Mouse (Mus musculus) thymus, postnatal 14 days (tissue): ENCODE results near the gene Tmem265.

ENCODE experiments used
- DNase-seq: peaks from one replicate; pipeline ENCODE4 v3.0.0; 2021

The Tmem265 gene

GRCm38 (mm10) chr7:127561340-127561858 lies at the start of gene Tmem265:
TSS of gene Tmem265 (plus strand) at chr7:127561390.
- no peak for DNase-seq

- DNase-seq = peak; percentile 97
These were observed 49.4 kb upstream of the Tmem265 start, which contains the start of gene Srcap for GRCm38 (mm10) chr7:127511808-127512230. TSS of gene Srcap (plus strand) at chr7:127511983.

DNA sequence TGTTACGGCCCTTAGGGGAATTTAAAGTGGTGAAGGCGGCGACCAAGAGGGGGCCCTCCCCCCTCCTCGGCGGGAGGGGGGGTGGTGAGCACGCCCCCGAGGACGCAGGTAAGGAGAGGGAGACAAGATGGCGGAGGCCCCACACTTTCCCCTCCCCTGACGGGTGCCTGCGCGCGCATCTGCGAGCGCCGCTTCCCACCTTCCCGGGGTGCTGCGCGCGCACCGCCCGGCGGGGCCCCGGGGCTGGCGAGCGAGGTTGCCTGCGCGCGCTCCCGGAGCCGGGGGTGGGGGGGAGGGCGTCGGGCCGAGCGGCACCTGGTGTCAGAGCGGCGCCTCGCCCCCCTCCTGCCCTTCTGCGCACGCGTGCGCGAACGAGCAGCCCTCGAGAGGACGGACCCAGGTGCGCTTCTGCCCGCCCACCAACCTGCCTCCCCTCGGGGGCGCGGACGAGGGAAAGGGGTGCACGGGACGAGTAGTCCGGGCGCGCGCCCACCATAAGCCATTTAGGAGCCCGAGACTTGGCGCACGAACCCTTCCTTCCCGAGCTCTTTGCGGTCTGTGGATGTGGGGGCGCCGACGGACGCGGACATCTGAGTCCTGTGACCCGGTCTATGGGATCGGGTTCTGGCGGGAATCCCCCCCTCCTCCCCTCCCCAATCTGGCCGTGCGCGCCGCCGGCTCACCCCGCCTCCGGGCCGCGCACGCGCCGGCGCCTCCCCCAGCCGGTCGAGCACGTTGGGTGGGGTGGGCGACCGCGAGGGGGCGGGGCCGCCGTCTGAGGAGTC lies 48.8 kb upstream of the Tmem265 start:
- peak; percentile 98 for DNase-seq

- DNase-seq = peak; percentile 26
These were observed 48.2 kb upstream of the Tmem265 start for GRCm38 (mm10) chr7:127513016-127513390.

GRCm38 (mm10) chr7:127513781-127514180 lies 47.4 kb upstream of the Tmem265 start:
- no peak for DNase-seq

DNA sequence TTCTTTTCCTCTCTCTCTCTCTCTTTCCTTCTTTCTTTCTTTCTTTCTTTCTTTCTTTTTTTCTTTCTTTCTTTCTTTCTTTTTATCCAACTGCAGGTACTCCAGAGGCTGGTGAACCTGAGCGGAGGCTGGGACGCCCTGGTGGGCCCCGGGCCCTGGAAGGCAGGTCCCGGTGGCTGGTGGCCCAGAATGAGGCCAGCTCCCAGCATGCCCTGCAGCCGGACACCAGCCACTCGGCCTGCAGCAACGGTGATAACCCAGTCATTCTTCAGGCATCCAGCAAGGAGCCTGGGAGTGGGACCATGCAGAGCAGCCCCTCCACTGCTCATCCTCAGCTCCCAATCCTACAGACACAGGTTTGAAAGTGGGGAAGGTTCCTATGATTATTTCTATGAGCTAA lies 45.3 kb upstream of the Tmem265 start:
- DNase-seq = no peak

GRCm38 (mm10) chr7:127516344-127516743 lies 44.8 kb upstream of the Tmem265 start:
- DNase-seq = no peak

GRCm38 (mm10) chr7:127519284-127519683 lies 41.9 kb upstream of the Tmem265 start, which contains the start of gene Gm42715:
TSS of gene Gm42715 (plus strand) at chr7:127519584.
- DNase-seq = no peak

GRCm38 (mm10) chr7:127541671-127542070 lies 19.5 kb upstream of the Tmem265 start:
- DNase-seq = no peak

DNA sequence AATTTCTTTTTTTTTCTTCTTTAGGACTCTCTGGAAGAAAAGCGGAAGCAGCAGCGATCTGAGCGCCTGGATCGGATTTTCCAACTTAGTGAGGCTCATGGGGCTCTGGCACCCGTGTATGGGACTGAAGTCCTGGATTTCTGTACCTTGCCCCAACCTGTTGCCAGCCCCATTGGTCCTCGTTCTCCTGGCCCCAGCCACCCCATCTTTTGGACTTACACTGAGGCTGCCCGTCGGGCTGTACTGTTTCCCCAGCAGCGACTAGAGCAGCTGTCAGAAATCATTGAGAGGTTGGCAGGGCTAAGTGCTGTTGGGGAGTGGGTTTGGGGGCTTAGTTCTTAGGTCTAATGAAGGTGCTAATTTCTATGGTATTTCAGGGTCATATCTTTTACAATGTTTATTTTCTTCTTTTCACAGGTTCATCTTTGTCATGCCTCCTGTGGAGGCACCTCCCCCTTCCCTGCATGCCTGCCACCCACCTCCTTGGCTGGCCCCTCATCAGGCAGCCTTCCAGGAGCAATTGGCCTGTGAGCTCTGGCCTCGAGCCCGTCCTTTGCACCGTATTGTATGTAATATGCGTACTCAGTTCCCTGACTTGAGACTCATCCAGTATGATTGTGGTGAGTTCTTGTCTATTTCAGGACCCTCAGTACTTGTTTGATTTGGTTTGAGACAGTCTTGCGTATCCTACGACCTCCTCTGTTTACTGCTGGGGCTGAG lies 11.9 kb upstream of the Tmem265 start:
- no peak for DNase-seq

GRCm38 (mm10) chr7:127551558-127551957 lies 9.6 kb upstream of the Tmem265 start:
- no peak for DNase-seq

GRCm38 (mm10) chr7:127560580-127560979 lies 610 bp upstream of the Tmem265 start:
- DNase-seq = no peak

DNA sequence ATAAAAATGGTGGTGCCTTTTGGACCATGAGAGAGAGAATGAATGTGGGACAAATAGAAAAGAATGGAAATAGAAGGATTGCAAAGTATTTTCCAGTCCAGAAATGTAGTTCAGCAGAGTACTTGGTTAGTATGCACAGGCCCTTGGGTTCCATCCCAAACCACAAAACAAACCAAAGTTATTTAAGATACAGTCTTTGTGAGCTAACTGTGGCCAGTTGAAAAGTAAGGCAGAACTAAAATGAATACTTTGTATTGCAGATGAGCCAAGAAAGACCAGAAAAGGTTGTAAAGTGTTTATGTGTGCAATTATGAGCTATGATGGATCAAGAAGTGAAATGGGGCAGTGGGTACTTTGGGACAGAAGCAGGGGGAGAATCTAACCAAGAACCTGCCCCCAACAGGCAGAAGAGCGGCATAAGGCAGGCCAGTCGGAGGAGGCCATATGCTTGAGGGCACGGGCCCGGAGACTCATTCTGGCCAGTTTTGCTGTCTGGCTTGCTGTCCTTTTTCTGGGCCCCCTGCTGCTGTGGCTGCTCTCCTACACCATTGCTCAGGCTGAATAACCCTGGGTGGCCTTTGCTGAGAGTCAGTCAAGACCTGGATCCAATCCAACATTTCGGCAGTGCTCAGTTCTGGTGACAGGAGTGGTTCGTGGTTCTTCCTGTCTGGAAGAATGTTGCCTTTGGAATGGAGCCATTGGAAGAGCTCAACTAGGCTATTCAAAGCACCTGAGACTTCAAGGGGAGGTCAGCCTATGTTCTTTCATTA lies 3.4 kb downstream of the Tmem265 start:
- DNase-seq = no peak

DNA sequence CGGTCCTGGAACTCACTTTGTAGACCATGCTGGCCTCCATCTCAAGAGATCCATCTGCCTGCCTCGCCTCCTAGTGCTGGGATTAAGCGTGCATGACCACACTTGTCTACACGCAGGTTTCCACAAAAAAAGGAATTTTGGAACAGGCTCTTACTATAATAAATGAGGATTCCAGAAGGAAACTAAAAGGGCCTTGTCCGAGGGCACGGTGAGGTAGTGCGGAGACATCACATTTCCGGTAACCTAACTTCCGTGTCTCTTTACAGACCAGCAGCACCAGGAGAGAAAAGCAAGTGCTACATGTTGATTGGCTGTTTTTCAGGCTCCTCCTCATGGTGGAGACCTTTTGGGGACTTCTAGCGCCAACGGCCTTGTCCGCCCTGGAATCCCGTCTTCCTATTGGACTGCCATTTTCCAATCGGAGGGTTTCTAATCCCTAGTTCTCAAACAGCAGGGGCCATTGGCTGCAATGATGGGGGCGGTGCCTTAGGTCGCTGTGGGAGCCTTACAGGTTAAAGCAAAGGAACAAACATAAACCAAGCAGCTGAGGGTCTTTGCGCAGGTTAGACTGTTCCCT lies 11.8 kb downstream of the Tmem265 start, which contains the start of gene Phkg2:
TSS of gene Phkg2 (plus strand) at position 446 of the 577 bp plus-strand sequence.
- DNase-seq = peak; percentile 90

DNA sequence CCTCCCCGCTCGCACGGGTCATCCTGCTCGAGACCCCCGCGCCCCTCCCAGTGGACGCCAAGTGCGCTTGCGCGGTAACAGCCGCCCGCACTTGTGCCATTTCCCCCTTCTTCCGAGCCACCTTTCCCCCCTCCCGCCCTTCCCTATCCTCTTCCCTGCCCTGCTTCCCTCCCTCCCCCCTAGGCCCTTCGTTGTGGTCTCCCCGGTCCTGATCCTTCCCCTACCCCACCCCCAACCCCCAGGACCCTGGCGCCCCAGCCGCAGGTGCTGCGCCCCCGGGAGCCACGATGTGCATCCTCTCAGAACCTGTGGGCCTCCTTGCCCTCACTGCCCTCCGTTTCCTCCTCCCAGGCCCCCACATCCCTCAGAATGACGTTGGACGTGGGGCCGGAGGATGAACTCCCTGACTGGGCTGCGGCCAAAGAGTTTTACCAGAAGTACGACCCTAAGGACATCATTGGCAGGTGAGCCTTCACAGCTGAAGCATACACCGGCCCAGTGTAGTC lies 12.4 kb downstream of the Tmem265 start:
- peak; percentile 52 for DNase-seq

- no peak for DNase-seq
These were observed 12.9 kb downstream of the Tmem265 start for GRCm38 (mm10) chr7:127574115-127574514.

DNA sequence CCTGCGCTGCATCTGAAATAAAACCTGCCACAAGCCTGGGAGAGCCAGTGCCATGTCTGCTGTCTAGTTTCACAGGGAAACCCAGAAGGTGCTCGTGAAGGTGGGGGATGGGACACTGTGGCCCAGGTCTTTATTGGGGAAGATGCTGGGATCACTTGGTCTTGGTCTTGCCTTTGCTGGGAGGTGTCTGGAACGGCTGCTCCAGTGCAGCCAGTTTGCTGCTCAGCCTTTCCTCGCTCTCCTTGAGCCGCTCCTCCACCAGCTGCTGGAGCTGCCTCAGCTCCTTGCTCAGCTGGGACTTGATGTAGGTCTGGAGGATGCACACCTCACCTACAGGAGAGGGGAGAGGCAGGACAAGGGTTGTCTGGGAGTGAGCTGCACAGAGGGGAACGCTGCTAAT lies 22.1 kb downstream of the Tmem265 start:
- DNase-seq = no peak

GRCm38 (mm10) chr7:127585031-127585430 lies 23.8 kb downstream of the Tmem265 start:
- DNase-seq = no peak

- DNase-seq = no peak
These were observed 25.0 kb downstream of the Tmem265 start for GRCm38 (mm10) chr7:127586149-127586548.

- no peak for DNase-seq
These were observed 26.0 kb downstream of the Tmem265 start for GRCm38 (mm10) chr7:127587196-127587595.

- DNase-seq = peak; percentile 90
These were observed 27.1 kb downstream of the Tmem265 start, which contains the start of the genes Ccdc189 and Rnf40 for GRCm38 (mm10) chr7:127588011-127588871. TSS of gene Ccdc189 (minus strand) at chr7:127588595. TSS of gene Rnf40 (plus strand) at chr7:127588767.
